Mouse (Mus musculus) forebrain, embryonic 14.5 days (tissue): Measurements from ENCODE around the gene Olfr133. TPM values are rescaled to one million over a fixed set of nuclear protein-coding genes. Genes with fewer than 3 reads are reported as not detected.
"Not testable (repeated sequence)": the region's sequence is repeated elsewhere in the genome, so short reads cannot be mapped to it uniquely, and the experiment has no call there.

ENCODE experiments used
- ATAC-seq: fragments of 200-750 bp; cut with Nextera tagmentation; 2 replicates; pipeline ENCODE4 v1.8.0; 2017; ENCODE audit warnings: mild to moderate bottlenecking, moderate library complexity
- DNase-seq: peaks from one replicate; pipeline ENCODE4 v3.0.0-alpha.2; 2015; ENCODE audit warnings: low spot score
- H3K27ac ChIP-seq: fragments of 300-500 bp; sonication (generic); 2 replicates; pipeline ENCODE4 v1.5.1; 2014; ENCODE audit warnings: low read depth, mild to moderate bottlenecking, control low read depth, low read length, moderate library complexity
- H3K27me3 ChIP-seq: fragments of 300-500 bp; sonication (generic); replicated peaks from 2 replicates; pipeline ENCODE4 v1.6.1; 2014; ENCODE audit warnings: low read length, control low read depth, mixed read lengths; ENCODE audit not compliant: control insufficient read depth, insufficient read depth
- H3K36me3 ChIP-seq: fragments of 300-500 bp; sonication (generic); 2 replicates; pipeline ENCODE4 v1.6.1; 2014; ENCODE audit warnings: low read length, control low read depth; ENCODE audit not compliant: control insufficient read depth, insufficient read depth
- H3K4me1 ChIP-seq: fragments of 300-500 bp; sonication (generic); 2 replicates; pipeline ENCODE4 v1.6.1; 2014; ENCODE audit warnings: antibody characterized with exemption, low read length, control low read depth; ENCODE audit not compliant: control insufficient read depth, insufficient read depth
- H3K4me2 ChIP-seq: fragments of 300-500 bp; sonication (generic); 2 replicates; pipeline ENCODE4 v1.6.1; 2014; ENCODE audit warnings: mild to moderate bottlenecking, control low read depth, low read length
- H3K4me3 ChIP-seq: fragments of 300-500 bp; sonication (generic); 2 replicates; pipeline ENCODE4 v1.5.1; 2014; ENCODE audit warnings: low read depth, low read length, control low read depth
- H3K9ac ChIP-seq: fragments of 300-500 bp; sonication (generic); 2 replicates; pipeline ENCODE4 v1.6.1; 2014; ENCODE audit warnings: mild to moderate bottlenecking, low read length, control low read depth, moderate library complexity
- H3K9me3 ChIP-seq: fragments of 300-500 bp; sonication (generic); replicated peaks from 2 replicates; pipeline ENCODE4 v1.6.1; 2016; ENCODE audit warnings: low read length, control low read depth, mixed read lengths; ENCODE audit not compliant: control insufficient read depth
- WGBS: fragments of 180-500 bp; shearing (Covaris S2); extraction: QIAGEN DNeasy Blood & Tissue Kit; methylation state at CpG from one replicate; pipeline ENCODE4 v1.1.7; 2014; 5-methylcytosine and 5-hydroxymethylcytosine counted together
- polyA plus RNA-seq: library from polyadenylated mRNA; unstranded; fragments of >200 nt; fragmentation: Nextera tagmentation; extraction: Ambion mirVana; gene quantifications from 2 replicates; pipeline ENCODE4 v1.2.1, GENCODE M21; 2014

Olfr133 gene
- not detected in 2 replicates for polyA plus RNA-seq

- ATAC-seq (no peak), DNase-seq (no peak)
- Histone ChIP-seq H3K4me2 (no peak within 1 kb of the TSS), H3K36me3 (no peaks in the 10 kb centered on the region), H3K4me3 (no peak within 1 kb of the TSS), H3K27ac (no peak within 1 kb of the TSS), H3K9ac (no peak within 1 kb of the TSS), H3K9me3 (no peaks in the 10 kb centered on the region; the same call in 1 of the 2 replicates), H3K27me3 (no peaks in the 10 kb centered on the region), H3K4me1 (no peaks in the 10 kb centered on the region)
- WGBS, result 67% methylated on average over 2 of the region's 2 CpGs
Measured at GRCm38 (mm10) chr17:38144981-38145380, at the start of gene Olfr133. TSS of gene Olfr133 (plus strand) at chr17:38145281.

- H3K9me3 ChIP-seq, H3K4me1 ChIP-seq, H3K4me2 ChIP-seq, H3K27ac ChIP-seq, ATAC-seq, H3K4me3 ChIP-seq, H3K9ac ChIP-seq, H3K36me3 ChIP-seq, DNase-seq, H3K27me3 ChIP-seq: not testable (repeated sequence)
- 64% methylated on average over 1 of the region's 1 CpGs for WGBS
Measured at GRCm38 (mm10) chr17:38124199-38124598, 20.9 kb upstream of the Olfr133 start.

DNA sequence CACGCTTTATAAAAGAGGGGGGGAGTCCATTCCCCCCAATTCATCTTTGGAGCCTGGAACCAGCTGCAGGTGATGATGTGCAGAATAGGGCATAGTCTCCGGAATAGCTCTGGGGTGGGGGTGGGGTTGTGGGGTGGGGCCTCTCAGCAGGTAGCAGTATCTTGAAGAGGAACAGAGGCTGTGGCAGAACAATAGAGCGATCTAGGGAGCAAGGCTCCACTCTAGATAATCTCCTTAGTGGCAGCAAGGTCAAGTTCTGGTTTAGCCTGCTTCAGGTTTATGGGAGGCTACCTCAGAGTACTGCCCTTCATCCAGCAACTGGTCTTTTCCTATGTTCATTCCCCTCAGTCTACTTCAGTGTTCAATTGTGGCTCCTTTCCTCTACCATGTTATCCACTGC, 19.7 kb upstream of the Olfr133 start:
- H3K36me3 ChIP-seq, H3K4me1 ChIP-seq, H3K9ac ChIP-seq, DNase-seq, H3K4me2 ChIP-seq, H3K4me3 ChIP-seq, H3K27me3 ChIP-seq, ATAC-seq, H3K27ac ChIP-seq, H3K9me3 ChIP-seq: not testable (repeated sequence)
- WGBS, result 53% methylated on average over 3 of the region's 3 CpGs

GRCm38 (mm10) chr17:38134426-38134825, 10.7 kb upstream of the Olfr133 start, which contains the start of gene Olfr132:
TSS of gene Olfr132 (minus strand) at chr17:38134526.
- no peak for DNase-seq
- H3K36me3 ChIP-seq, result no peaks in the 10 kb centered on the region
- WGBS, result 77% methylated on average over 1 of the region's 1 CpGs
- H3K9ac ChIP-seq, result no peak within 1 kb of the TSS
- no peak within 1 kb of the TSS for H3K4me2 ChIP-seq
- H3K27me3 ChIP-seq, result no peaks in the 10 kb centered on the region
- no peaks in the 10 kb centered on the region for H3K4me1 ChIP-seq
- no peak within 1 kb of the TSS for H3K27ac ChIP-seq
- no peak within 1 kb of the TSS for H3K4me3 ChIP-seq
- no peak for ATAC-seq
- H3K9me3 ChIP-seq, result no peaks in the 10 kb centered on the region

DNA sequence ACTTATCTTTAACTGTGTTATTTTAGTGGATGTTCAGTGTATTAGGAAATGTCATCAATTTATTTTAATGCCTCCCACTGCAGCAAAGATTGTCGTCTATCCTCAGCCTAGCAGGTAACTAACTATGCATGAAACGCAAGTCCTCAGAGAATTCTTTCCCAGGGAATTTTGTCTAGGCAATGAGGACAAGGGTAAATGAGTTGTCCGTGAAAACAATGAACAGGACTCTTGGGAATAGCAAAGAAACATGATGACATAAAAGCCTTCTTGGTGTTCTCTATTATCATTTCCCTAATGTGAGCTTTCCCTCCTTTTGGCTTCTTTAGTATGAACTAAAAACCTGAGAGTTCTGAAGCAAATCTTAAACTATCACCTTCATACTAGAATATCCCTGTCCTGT, 26.0 kb downstream of the Olfr133 start, which contains the start of gene Olfr134:
Gene Olfr134, plus strand, starts transcription at position 301 of the 400 bp plus-strand sequence.
- DNase-seq (no peak), ATAC-seq (no peak)
- Histone ChIP-seq H3K27me3 (no peaks in the 10 kb centered on the region), H3K9ac (no peak within 1 kb of the TSS), H3K36me3 (no peaks in the 10 kb centered on the region), H3K4me3 (no peak within 1 kb of the TSS), H3K4me1 (no peaks in the 10 kb centered on the region), H3K4me2 (no peak within 1 kb of the TSS), H3K27ac (no peak within 1 kb of the TSS), H3K9me3 (no peaks in the 10 kb centered on the region)
- WGBS, result 76% methylated on average over 3 of the region's 3 CpGs

Other genes with a start within 250 kb of the Olfr133 start
- not detected in 2 replicates for gene Olfr127, start 244.8 kb upstream of the Olfr133 start, polyA plus RNA-seq
- not detected in 2 replicates for gene Olfr128, start 224.7 kb upstream of the Olfr133 start, polyA plus RNA-seq
- gene Olfr761, start 192.2 kb upstream of the Olfr133 start, polyA plus RNA-seq, result not detected in 2 replicates
- gene Olfr129, start 85.2 kb upstream of the Olfr133 start, polyA plus RNA-seq, result not detected in 2 replicates
- not detected in 2 replicates for gene Olfr130, start 81.4 kb upstream of the Olfr133 start, polyA plus RNA-seq
- not detected in 2 replicates for gene Olfr131, start 56.6 kb upstream of the Olfr133 start, polyA plus RNA-seq
- not detected in 2 replicates for gene Olfr132, start 10.8 kb upstream of the Olfr133 start, polyA plus RNA-seq
- gene Olfr134, start 26.1 kb downstream of the Olfr133 start, polyA plus RNA-seq, result not detected in 2 replicates
- not detected in 2 replicates for gene Olfr135, start 59.1 kb downstream of the Olfr133 start, polyA plus RNA-seq
- gene Olfr138, start 115.8 kb downstream of the Olfr133 start, polyA plus RNA-seq, result not detected in 2 replicates
- not detected in 2 replicates for gene Olfr137, start 162.3 kb downstream of the Olfr133 start, polyA plus RNA-seq
- gene Olfr136, start 184.6 kb downstream of the Olfr133 start, polyA plus RNA-seq, result not detected in 2 replicates